Mouse (Mus musculus) CD4-positive naive resting alpha-beta T cell, adult 76 days (primary cell): ENCODE measurements around the gene Cyp2c37. TPM values are rescaled to one million over a fixed set of nuclear protein-coding genes. Genes with fewer than 3 reads are reported as not detected.

Experiments used
- total RNA-seq: library from RNA; stranded (reverse); gene quantifications from one replicate; pipeline ENCODE4 v1.2.4, GENCODE M21; 2023

Gene Cyp2c37
- total RNA-seq: not detected

GRCm38 (mm10) chr19:39992140-39992539 lies at the start of gene Cyp2c37:
Cyp2c37 (plus strand) TSS chr19:39992424.

Other genes starting within 250 kb of the Cyp2c37 start
- gene Cyp2c40, start 179.6 kb upstream of the Cyp2c37 start, total RNA-seq: not detected
- not detected for gene Cyp2c69, start 105.6 kb upstream of the Cyp2c37 start, total RNA-seq
- gene Cyp2c54, start 81.4 kb downstream of the Cyp2c37 start, total RNA-seq: not detected
- not detected for gene Cyp2c50, start 97.3 kb downstream of the Cyp2c37 start, total RNA-seq
- not detected for gene Cyp2c70, start 194.9 kb downstream of the Cyp2c37 start, total RNA-seq